Mouse (Mus musculus): Measurements from ENCODE around the gene Pbld1. TPM values are rescaled to one million over a fixed set of nuclear protein-coding genes. Genes with fewer than 3 reads are reported as not detected.

The Pbld1 gene
- polyA plus RNA-seq (2015; fragmentation: Illumina TruSeq; extraction: RNeasy Lipid Tissue Mini Kit (QIAGEN cat#74804); ENCODE audit: low read depth, low replicate concordance), result 0.83 TPM

GRCm38 (mm10) chr10:63059862-63060261 is at the start of gene Pbld1:
Pbld1 (plus strand) TSS chr10:63060162.

GRCm38 (mm10) chr10:63023749-63024579 is 36.0 kb upstream of the Pbld1 start, which contains the start of the genes Hnrnph3 and Pbld2:
Hnrnph3 (minus strand) TSS chr10:63024217.
Pbld2 (plus strand) TSS chr10:63024315.

GRCm38 (mm10) chr10:63099521-63099920 is 39.6 kb downstream of the Pbld1 start, which contains the start of gene Atoh7:
Atoh7 (plus strand) TSS chr10:63099651.

Other genes starting within 250 kb of the Pbld1 start
- 4.6 TPM for gene Tet1, start 151.2 kb upstream of the Pbld1 start, polyA plus RNA-seq (2015; fragmentation: Illumina TruSeq; extraction: RNeasy Lipid Tissue Mini Kit (QIAGEN cat#74804); ENCODE audit: low read depth, low replicate concordance)
- gene Slc25a16, start 139.5 kb upstream of the Pbld1 start, polyA plus RNA-seq (2015; fragmentation: Illumina TruSeq; extraction: RNeasy Lipid Tissue Mini Kit (QIAGEN cat#74804); ENCODE audit: low read depth, low replicate concordance), result 32.6 TPM
- 2.0 TPM for gene Dna2, start 113.1 kb upstream of the Pbld1 start, polyA plus RNA-seq (2015; fragmentation: Illumina TruSeq; extraction: RNeasy Lipid Tissue Mini Kit (QIAGEN cat#74804); ENCODE audit: low read depth, low replicate concordance)
- 64.2 TPM for gene Rufy2, start 79.9 kb upstream of the Pbld1 start, polyA plus RNA-seq (2015; fragmentation: Illumina TruSeq; extraction: RNeasy Lipid Tissue Mini Kit (QIAGEN cat#74804); ENCODE audit: low read depth, low replicate concordance)
- gene Hnrnph3, start 35.9 kb upstream of the Pbld1 start, polyA plus RNA-seq (2015; fragmentation: Illumina TruSeq; extraction: RNeasy Lipid Tissue Mini Kit (QIAGEN cat#74804); ENCODE audit: low read depth, low replicate concordance), result 52.7 TPM
- 2.4 TPM for gene Pbld2, start 35.8 kb upstream of the Pbld1 start, polyA plus RNA-seq (2015; fragmentation: Illumina TruSeq; extraction: RNeasy Lipid Tissue Mini Kit (QIAGEN cat#74804); ENCODE audit: low read depth, low replicate concordance)
- gene Atoh7, start 39.5 kb downstream of the Pbld1 start, polyA plus RNA-seq (2015; fragmentation: Illumina TruSeq; extraction: RNeasy Lipid Tissue Mini Kit (QIAGEN cat#74804); ENCODE audit: low read depth, low replicate concordance), result 3.4 TPM
- 1.1 TPM for gene Mypn, start 143.8 kb downstream of the Pbld1 start, polyA plus RNA-seq (2015; fragmentation: Illumina TruSeq; extraction: RNeasy Lipid Tissue Mini Kit (QIAGEN cat#74804); ENCODE audit: low read depth, low replicate concordance)
- 41.3 TPM for gene Herc4, start 183.6 kb downstream of the Pbld1 start, polyA plus RNA-seq (2015; fragmentation: Illumina TruSeq; extraction: RNeasy Lipid Tissue Mini Kit (QIAGEN cat#74804); ENCODE audit: low read depth, low replicate concordance)

Measured in brain, adult 10 weeks (tissue).